Mouse (Mus musculus): ENCODE data around the gene Ttll9. TPM values are rescaled to one million over a fixed set of nuclear protein-coding genes. Genes with fewer than 3 reads are reported as not detected.

Ttll9 gene
- polyA plus RNA-seq, 2 experiments, result 0.08 to 0.11 TPM

GRCm38 (mm10) chr2:152947098-152947497, 15.2 kb upstream of the Ttll9 start:
- TF ChIP-seq EP300 (IDR thresholded peaks at IDR 0.05; ENCODE audit: low read depth) (no peak), CTCF (IDR thresholded peaks at IDR 0.05; ENCODE audit: low read depth) (no peak)
- Histone ChIP-seq H3K4me3 (ENCODE audit: insufficient read depth in 1 of 2, low read depth in 2 of 2, low read length in 2 of 2) (no peak overlapping the region), H3K9me3 (ENCODE audit: control insufficient read depth, low read length) (no peaks in the 10 kb centered on the region), H3K27ac (no peak overlapping the region), H3K9ac (replicated peaks) (no peak overlapping the region), H3K4me1 (replicated peaks; ENCODE audit: control insufficient read depth in 2 of 2, insufficient read depth in 2 of 2, low read length in 1 of 2) (no peaks in the 10 kb centered on the region), H3K4me2 (ENCODE audit: low read depth) (no peak overlapping the region), H3K27me3 (ENCODE audit: control insufficient read depth, insufficient read depth, low read length) (peaks cover 47% of the 10 kb centered on the region), H3K36me3 (replicated peaks; ENCODE audit: control insufficient read depth, insufficient read depth, low read depth) (no peaks in the 10 kb centered on the region)
- 40% methylated on average over 7 of the region's 7 CpGs for WGBS (ENCODE audit: insufficient replicate concordance)
- DNase-seq (ENCODE audit: low read depth in 3 of 3, low spot score in 3 of 3) (no peak), ATAC-seq (ENCODE audit: insufficient read depth) (no peak)

DNA sequence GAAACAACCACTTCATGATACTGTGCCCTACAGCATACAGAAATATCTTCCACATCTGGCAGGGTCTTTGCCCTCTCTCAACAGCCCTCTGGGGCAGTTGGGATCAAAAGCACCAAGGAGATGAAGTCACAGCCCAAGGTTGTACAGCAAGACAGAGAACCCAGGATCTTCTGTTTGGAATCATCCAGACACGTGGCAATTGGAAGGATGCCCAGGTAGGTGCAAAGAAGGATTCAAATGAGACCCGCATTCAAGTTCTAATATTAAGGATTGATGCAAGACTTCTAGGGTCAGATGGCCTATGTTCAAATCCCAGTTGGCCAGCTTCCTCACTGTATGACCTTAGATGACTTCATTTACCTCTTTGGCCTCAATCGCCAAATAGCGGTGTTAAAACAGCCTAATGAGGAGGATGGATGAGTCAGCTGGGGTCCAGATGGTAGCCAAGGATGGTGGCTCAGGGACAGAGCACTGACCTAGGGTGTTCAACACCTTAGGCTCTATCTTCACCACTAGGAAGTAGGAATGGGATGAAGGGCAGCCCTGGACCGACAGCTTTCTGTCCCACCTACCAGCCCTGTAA, 13.8 kb upstream of the Ttll9 start:
- H3K9me3 ChIP-seq (ENCODE audit: control insufficient read depth, low read length), result no peaks in the 10 kb centered on the region
- H3K9ac ChIP-seq (replicated peaks), result no peak overlapping the region
- no peak overlapping the region for H3K4me3 ChIP-seq (ENCODE audit: insufficient read depth in 1 of 2, low read depth in 2 of 2, low read length in 2 of 2)
- H3K27ac ChIP-seq, result no peak overlapping the region
- DNase-seq (ENCODE audit: low read depth in 3 of 3, low spot score in 3 of 3) (no peak), ATAC-seq (ENCODE audit: insufficient read depth) (no peak)
- TF ChIP-seq EP300 (IDR thresholded peaks at IDR 0.05; ENCODE audit: low read depth) (no peak), CTCF (IDR thresholded peaks at IDR 0.05; ENCODE audit: low read depth) (no peak)
- H3K27me3 ChIP-seq (ENCODE audit: control insufficient read depth, insufficient read depth, low read length), result peaks cover 37% of the 10 kb centered on the region
- no peaks in the 10 kb centered on the region for H3K36me3 ChIP-seq (replicated peaks; ENCODE audit: control insufficient read depth, insufficient read depth, low read depth)
- WGBS (ENCODE audit: insufficient replicate concordance), result 53% methylated on average over 5 of the region's 5 CpGs
- H3K4me2 ChIP-seq (ENCODE audit: low read depth), result no peak overlapping the region
- H3K4me1 ChIP-seq (replicated peaks; ENCODE audit: control insufficient read depth in 2 of 2, insufficient read depth in 2 of 2, low read length in 1 of 2), result no peaks in the 10 kb centered on the region

- no peak overlapping the region for H3K9ac ChIP-seq (replicated peaks)
- no peak overlapping the region for H3K4me3 ChIP-seq (ENCODE audit: insufficient read depth in 1 of 2, low read depth in 2 of 2, low read length in 2 of 2)
- H3K27me3 ChIP-seq (ENCODE audit: control insufficient read depth, insufficient read depth, low read length), result peaks cover 33% of the 10 kb centered on the region
- ATAC-seq (ENCODE audit: insufficient read depth), result no peak
- H3K27ac ChIP-seq, result no peak overlapping the region
- 33% methylated on average over 11 of the region's 11 CpGs for WGBS (ENCODE audit: insufficient replicate concordance)
- no peak for TF ChIP-seq EP300 (IDR thresholded peaks at IDR 0.05; ENCODE audit: low read depth)
- no peak for TF ChIP-seq CTCF (IDR thresholded peaks at IDR 0.05; ENCODE audit: low read depth)
- no peak for DNase-seq (ENCODE audit: low read depth in 3 of 3, low spot score in 3 of 3)
- H3K4me1 ChIP-seq (replicated peaks; ENCODE audit: control insufficient read depth in 2 of 2, insufficient read depth in 2 of 2, low read length in 1 of 2), result no peaks in the 10 kb centered on the region
- H3K9me3 ChIP-seq (ENCODE audit: control insufficient read depth, low read length), result no peaks in the 10 kb centered on the region
- no peak overlapping the region for H3K4me2 ChIP-seq (ENCODE audit: low read depth)
- H3K36me3 ChIP-seq (replicated peaks; ENCODE audit: control insufficient read depth, insufficient read depth, low read depth), result no peaks in the 10 kb centered on the region
Measured at GRCm38 (mm10) chr2:152950358-152951064, 11.8 kb upstream of the Ttll9 start.

DNA sequence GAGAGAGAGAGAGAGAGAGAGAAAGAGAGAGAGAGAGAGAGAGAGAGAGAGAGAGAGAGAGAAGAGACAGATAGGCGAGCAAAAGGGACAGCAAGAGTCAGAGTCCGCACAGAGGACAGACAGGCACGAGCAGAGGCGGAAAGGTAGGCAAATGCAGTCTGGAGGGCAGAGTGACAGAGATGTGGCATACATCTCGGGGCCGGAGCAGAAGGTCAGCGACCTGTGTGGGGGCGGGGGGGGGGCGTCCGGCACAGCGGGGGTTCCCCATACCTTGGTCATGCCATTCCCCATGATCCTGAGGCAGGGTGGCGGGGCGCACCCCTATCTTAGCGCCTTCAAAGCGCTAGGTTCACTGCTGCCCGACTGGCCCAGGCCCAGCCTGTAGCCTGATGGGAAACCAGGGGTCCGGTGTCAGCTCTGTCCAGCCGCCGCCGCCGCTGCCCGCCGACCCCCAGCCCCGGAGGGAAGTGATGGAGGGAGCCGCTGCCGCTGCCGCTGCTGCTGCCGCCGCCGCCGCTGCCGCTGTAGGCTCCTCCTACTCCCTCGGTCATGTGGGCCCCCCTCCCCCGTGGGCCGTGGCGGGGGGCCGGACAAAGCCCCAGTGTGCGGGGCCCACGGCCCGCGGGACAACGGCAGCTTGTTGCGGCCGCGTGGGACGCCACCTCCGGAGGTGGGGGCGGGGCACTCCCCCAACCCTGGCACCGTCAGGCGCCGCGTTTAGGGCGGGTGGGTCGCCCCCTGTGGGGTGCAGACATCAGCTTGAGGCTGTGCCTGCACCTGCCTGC, 11.0 kb upstream of the Ttll9 start, which contains the start of gene Dusp15:
Dusp15 (minus strand) TSS at position 634 of the 785 bp plus-strand sequence.
- Histone ChIP-seq H3K27ac (no peak within 1 kb of the TSS), H3K4me2 (ENCODE audit: low read depth) (peak within 1 kb of the TSS; percentile 63), H3K27me3 (ENCODE audit: control insufficient read depth, insufficient read depth, low read length) (peaks cover 33% of the 10 kb centered on the region), H3K9me3 (ENCODE audit: control insufficient read depth, low read length) (no peaks in the 10 kb centered on the region), H3K36me3 (replicated peaks; ENCODE audit: control insufficient read depth, insufficient read depth, low read depth) (no peaks in the 10 kb centered on the region), H3K4me1 (replicated peaks; ENCODE audit: control insufficient read depth in 2 of 2, insufficient read depth in 2 of 2, low read length in 1 of 2) (no peaks in the 10 kb centered on the region), H3K4me3 (ENCODE audit: insufficient read depth in 1 of 2, low read depth in 2 of 2, low read length in 2 of 2) (peak within 1 kb of the TSS in 1 of 2 experiments; percentile 47; a peak in 2 of 4 replicates), H3K9ac (replicated peaks) (no peak within 1 kb of the TSS)
- WGBS (ENCODE audit: insufficient replicate concordance), result 3% methylated on average over 48 of the region's 54 CpGs
- ATAC-seq (ENCODE audit: insufficient read depth) (no peak), DNase-seq (ENCODE audit: low read depth in 3 of 3, low spot score in 3 of 3) (no peak)
- TF ChIP-seq CTCF (IDR thresholded peaks at IDR 0.05; ENCODE audit: low read depth), result no peak
- TF ChIP-seq EP300 (IDR thresholded peaks at IDR 0.05; ENCODE audit: low read depth), result no peak

Data from liver, embryonic 14.5 days (tissue).